Mouse (Mus musculus): ENCODE data around the gene Camta1.

Gene Camta1

DNA sequence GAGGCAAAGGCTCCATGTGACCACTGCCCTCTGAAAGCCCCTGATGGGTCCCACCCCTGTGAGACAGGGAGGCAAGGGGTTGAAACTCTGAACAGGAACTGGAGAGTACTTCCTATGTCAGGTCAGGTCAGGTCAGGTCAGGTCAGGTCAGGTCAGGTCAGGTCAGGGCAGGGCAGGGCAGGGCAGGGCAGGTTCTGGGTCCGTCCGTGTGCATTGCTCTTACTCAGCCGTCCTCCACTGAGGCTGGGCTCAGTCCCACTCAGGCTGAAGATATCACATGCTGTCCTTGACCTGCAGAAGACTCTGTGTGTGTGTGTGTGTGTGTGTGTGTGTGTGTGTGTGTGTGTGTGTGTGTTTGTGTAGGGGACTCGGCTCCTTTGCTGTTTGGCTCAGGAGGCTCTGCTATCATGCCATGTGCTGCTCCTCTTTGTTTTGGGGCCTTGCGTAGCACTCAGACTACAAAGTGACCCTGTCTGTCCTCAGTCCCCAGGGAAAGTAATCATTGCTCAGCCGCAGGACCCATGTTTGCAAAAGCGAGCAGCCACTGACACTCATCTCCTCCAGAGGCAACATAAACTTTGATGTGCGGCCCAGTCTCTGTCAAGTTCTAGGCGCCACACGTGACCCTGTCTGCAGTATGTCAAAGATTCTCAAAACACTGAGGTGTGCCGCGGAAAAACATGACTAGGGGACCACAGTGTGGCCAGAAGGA, 488.7 kb downstream of the Camta1 start:
- H3K36me3 ChIP-seq (ENCODE audit: control insufficient read depth, insufficient read depth, low read length, poor library complexity, severe bottlenecking) = no peaks in the 10 kb centered on the region
- DNase-seq (ENCODE audit: low read depth, low spot score) = no peak
- no peaks in the 10 kb centered on the region for H3K27me3 ChIP-seq (ENCODE audit: control insufficient read depth, insufficient read depth, low read length, poor library complexity, severe bottlenecking)

- Histone ChIP-seq H3K27me3 (ENCODE audit: control insufficient read depth, insufficient read depth, low read length, poor library complexity, severe bottlenecking) (no peaks in the 10 kb centered on the region), H3K36me3 (ENCODE audit: control insufficient read depth, insufficient read depth, low read length, poor library complexity, severe bottlenecking) (no peaks in the 10 kb centered on the region)
- no peak for DNase-seq (ENCODE audit: low read depth, low spot score)
These were observed 494.6 kb downstream of the Camta1 start for GRCm38 (mm10) chr4:151366941-151367545.

- Histone ChIP-seq H3K27me3 (ENCODE audit: control insufficient read depth, insufficient read depth, low read length, poor library complexity, severe bottlenecking) (no peaks in the 10 kb centered on the region), H3K36me3 (ENCODE audit: control insufficient read depth, insufficient read depth, low read length, poor library complexity, severe bottlenecking) (no peaks in the 10 kb centered on the region)
- DNase-seq (ENCODE audit: low read depth, low spot score) = no peak
These were observed 500.6 kb downstream of the Camta1 start for GRCm38 (mm10) chr4:151360976-151361673.

DNA sequence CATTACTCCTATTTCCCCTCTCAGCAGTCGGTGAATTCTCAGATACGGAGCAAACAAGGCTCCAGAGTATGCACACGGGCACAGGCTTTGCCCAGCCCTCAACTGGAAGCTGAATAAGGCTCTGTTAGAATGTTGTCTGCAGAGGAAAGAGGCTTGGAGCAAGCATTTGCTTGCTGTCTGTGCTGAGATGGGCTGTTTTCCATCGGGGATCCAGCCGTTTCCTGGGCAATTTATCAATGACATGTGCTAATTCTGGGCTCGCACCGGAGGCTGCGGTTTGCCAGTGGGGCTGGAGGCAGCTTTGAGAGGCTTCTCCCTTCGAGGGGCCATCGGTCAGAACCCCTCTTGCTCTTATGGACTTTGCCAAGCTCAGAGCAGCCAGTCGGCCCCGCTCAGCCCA, 506.2 kb downstream of the Camta1 start:
- no peaks in the 10 kb centered on the region for H3K36me3 ChIP-seq (ENCODE audit: control insufficient read depth, insufficient read depth, low read length, poor library complexity, severe bottlenecking)
- DNase-seq (ENCODE audit: low read depth, low spot score) = no peak
- H3K27me3 ChIP-seq (ENCODE audit: control insufficient read depth, insufficient read depth, low read length, poor library complexity, severe bottlenecking) = no peaks in the 10 kb centered on the region

DNA sequence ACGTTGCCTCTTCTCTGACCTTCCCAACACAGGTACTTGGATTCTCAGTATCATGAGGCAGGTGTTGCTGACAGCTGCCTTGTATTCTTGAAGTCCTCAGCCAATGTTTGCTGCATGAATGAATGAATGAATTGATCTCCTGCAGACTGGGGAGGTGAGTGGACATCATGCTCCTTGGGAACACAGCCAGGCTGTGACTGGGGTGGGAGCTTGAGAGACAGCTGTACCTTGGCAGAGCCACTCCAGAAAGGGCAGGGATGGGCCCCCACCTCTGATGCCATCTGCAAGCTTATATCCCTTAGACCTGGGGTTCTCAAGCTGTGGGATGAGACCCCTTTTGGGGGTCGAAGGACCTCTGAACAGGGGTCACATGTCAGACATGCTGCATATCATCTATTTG, 508.9 kb downstream of the Camta1 start:
- no peak for DNase-seq (ENCODE audit: low read depth, low spot score)
- Histone ChIP-seq H3K36me3 (ENCODE audit: control insufficient read depth, insufficient read depth, low read length, poor library complexity, severe bottlenecking) (no peaks in the 10 kb centered on the region), H3K27me3 (ENCODE audit: control insufficient read depth, insufficient read depth, low read length, poor library complexity, severe bottlenecking) (no peaks in the 10 kb centered on the region)

GRCm38 (mm10) chr4:151352249-151352648, 509.4 kb downstream of the Camta1 start:
- no peaks in the 10 kb centered on the region for H3K27me3 ChIP-seq (ENCODE audit: control insufficient read depth, insufficient read depth, low read length, poor library complexity, severe bottlenecking)
- H3K36me3 ChIP-seq (ENCODE audit: control insufficient read depth, insufficient read depth, low read length, poor library complexity, severe bottlenecking) = no peaks in the 10 kb centered on the region

DNA sequence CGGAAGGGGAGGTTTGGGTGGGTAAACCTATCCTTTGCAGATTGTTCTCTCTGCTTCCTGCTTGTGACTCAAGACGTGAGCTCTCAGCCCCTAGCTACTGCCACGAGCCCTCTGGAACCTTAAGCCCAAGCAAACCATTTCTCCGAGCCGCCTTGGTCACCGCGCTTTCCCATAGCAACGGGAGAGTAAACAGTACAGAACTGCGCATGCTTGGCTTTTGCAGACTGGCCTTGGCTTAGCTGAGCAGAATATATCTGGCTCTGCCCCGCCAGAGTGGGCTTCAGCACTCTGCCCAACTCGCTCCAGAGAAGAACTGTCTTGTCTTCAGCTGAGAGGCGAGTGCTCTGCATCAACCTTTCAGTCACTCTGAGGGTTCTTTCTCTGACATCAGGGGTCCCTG, 509.9 kb downstream of the Camta1 start:
- no peaks in the 10 kb centered on the region for H3K36me3 ChIP-seq (ENCODE audit: control insufficient read depth, insufficient read depth, low read length, poor library complexity, severe bottlenecking)
- H3K27me3 ChIP-seq (ENCODE audit: control insufficient read depth, insufficient read depth, low read length, poor library complexity, severe bottlenecking) = no peaks in the 10 kb centered on the region

More at GRCm38 (mm10) chr4:151352249-151352648, 509.4 kb downstream of the Camta1 start:
- DNase-seq (ENCODE audit: low read depth, low spot score) = no peak

GRCm38 (mm10) chr4:151347620-151348019, 514.1 kb downstream of the Camta1 start:
- DNase-seq (ENCODE audit: low read depth, low spot score) = no peak
- no peaks in the 10 kb centered on the region for H3K27me3 ChIP-seq (ENCODE audit: control insufficient read depth, insufficient read depth, low read length, poor library complexity, severe bottlenecking)
- no peaks in the 10 kb centered on the region for H3K36me3 ChIP-seq (ENCODE audit: control insufficient read depth, insufficient read depth, low read length, poor library complexity, severe bottlenecking)

More for the DNA sequence above, 509.9 kb downstream of the Camta1 start:
- no peak for DNase-seq (ENCODE audit: low read depth, low spot score)

DNA sequence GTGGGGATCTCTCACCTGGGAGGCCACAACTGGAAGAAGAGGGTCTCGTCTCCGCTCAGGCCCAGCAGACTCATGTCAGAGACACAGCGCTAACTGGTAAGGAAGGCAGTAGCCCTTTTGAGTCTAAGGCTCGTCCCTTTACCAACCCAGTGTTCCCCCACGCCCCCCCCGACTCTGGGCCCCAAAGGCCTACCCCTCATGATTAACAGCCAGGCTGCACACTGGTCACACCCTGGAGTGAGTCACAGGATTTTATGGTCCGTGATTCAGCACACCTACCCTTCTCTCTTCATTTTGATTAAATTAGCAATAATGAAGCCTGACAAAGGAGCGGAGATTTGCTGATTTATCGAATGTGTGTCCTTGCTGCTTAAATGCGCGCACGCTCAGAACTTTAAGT, 515.0 kb downstream of the Camta1 start:
- no peak for DNase-seq (ENCODE audit: low read depth, low spot score)
- H3K36me3 ChIP-seq (ENCODE audit: control insufficient read depth, insufficient read depth, low read length, poor library complexity, severe bottlenecking) = no peaks in the 10 kb centered on the region
- no peaks in the 10 kb centered on the region for H3K27me3 ChIP-seq (ENCODE audit: control insufficient read depth, insufficient read depth, low read length, poor library complexity, severe bottlenecking)

GRCm38 (mm10) chr4:151344811-151345210, 516.9 kb downstream of the Camta1 start:
- Histone ChIP-seq H3K27me3 (ENCODE audit: control insufficient read depth, insufficient read depth, low read length, poor library complexity, severe bottlenecking) (no peaks in the 10 kb centered on the region), H3K36me3 (ENCODE audit: control insufficient read depth, insufficient read depth, low read length, poor library complexity, severe bottlenecking) (no peaks in the 10 kb centered on the region)
- no peak for DNase-seq (ENCODE audit: low read depth, low spot score)

- Histone ChIP-seq H3K36me3 (ENCODE audit: control insufficient read depth, insufficient read depth, low read length, poor library complexity, severe bottlenecking) (no peaks in the 10 kb centered on the region), H3K27me3 (ENCODE audit: control insufficient read depth, insufficient read depth, low read length, poor library complexity, severe bottlenecking) (no peaks in the 10 kb centered on the region; the same call in 1 of the 2 replicates)
- no peak for DNase-seq (ENCODE audit: low read depth, low spot score)
These were observed 522.3 kb downstream of the Camta1 start for GRCm38 (mm10) chr4:151339421-151339820.

- Histone ChIP-seq H3K27me3 (ENCODE audit: control insufficient read depth, insufficient read depth, low read length, poor library complexity, severe bottlenecking) (no peaks in the 10 kb centered on the region; the same call in 1 of the 2 replicates), H3K36me3 (ENCODE audit: control insufficient read depth, insufficient read depth, low read length, poor library complexity, severe bottlenecking) (no peaks in the 10 kb centered on the region)
- DNase-seq (ENCODE audit: low read depth, low spot score) = no peak
These were observed 522.7 kb downstream of the Camta1 start for GRCm38 (mm10) chr4:151338931-151339330.

DNA sequence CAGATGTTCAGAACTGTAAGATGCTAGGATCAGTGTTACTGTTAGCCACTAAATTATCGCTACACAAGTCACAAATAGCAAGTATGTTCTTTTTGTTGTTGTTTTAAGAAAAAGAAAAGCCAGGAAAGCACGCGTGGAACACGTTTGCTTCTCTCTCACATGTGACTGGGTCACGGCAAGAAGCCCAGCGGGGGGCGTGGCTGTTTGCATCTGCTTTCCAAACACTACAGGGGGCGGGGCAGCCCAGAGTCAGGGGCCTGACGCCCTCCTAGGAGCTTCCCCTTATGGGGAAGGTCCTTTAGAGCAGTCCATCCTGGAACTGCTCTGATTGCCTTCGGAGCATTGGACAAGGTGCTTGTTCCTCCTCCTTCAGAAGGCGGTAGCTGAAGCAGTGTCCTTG, 524.1 kb downstream of the Camta1 start:
- Histone ChIP-seq H3K36me3 (ENCODE audit: control insufficient read depth, insufficient read depth, low read length, poor library complexity, severe bottlenecking) (no peaks in the 10 kb centered on the region), H3K27me3 (ENCODE audit: control insufficient read depth, insufficient read depth, low read length, poor library complexity, severe bottlenecking) (no peaks in the 10 kb centered on the region; the same call in 1 of the 2 replicates)
- DNase-seq (ENCODE audit: low read depth, low spot score) = no peak

- DNase-seq (ENCODE audit: low read depth, low spot score) = no peak
- no peaks in the 10 kb centered on the region; the same call in 1 of the 2 replicates for H3K27me3 ChIP-seq (ENCODE audit: control insufficient read depth, insufficient read depth, low read length, poor library complexity, severe bottlenecking)
- no peaks in the 10 kb centered on the region for H3K36me3 ChIP-seq (ENCODE audit: control insufficient read depth, insufficient read depth, low read length, poor library complexity, severe bottlenecking)
These were observed 525.3 kb downstream of the Camta1 start for GRCm38 (mm10) chr4:151336413-151336812.
